Mouse (Mus musculus) left cerebral cortex, postnatal 10 days (tissue): Measurements from ENCODE around the gene Arid1b. TPM values are rescaled to one million over a fixed set of nuclear protein-coding genes. Genes with fewer than 3 reads are reported as not detected.

Experiments
- DNase-seq, 2 experiments: peaks; one replicate each; pipeline ENCODE4 v3.0.0; 2021 to 2022; ENCODE audit warnings: low spot score in 2 of 2, mixed read lengths in 1 of 2; ENCODE audit errors: extremely low spot score in 1 of 2
- intact Hi-C: fragments of 180-260 bp; cut with DNase I; formaldehyde crosslinking; loops from one replicate; pipeline ENCODE4 v1.15.1; 2025
- total RNA-seq, 2 experiments: library from RNA; stranded (reverse); gene quantifications; 2 replicates each; pipeline ENCODE4 v1.2.3; 2021

Arid1b gene
- total RNA-seq, 2 experiments from 2014 or later, result 77.4 to 83.3 TPM

- DNase-seq, result no peak
- intact Hi-C loops, result loop anchor here (5.0 kb wide), 1 partner anchor 191 kb away; no protein-coding TSS in a partner anchor
These were observed 194.3 kb downstream of the Arid1b start for GRCm38 (mm10) chr17:5188400-5188799.

GRCm38 (mm10) chr17:5189551-5190351 lies 195.6 kb downstream of the Arid1b start:
- DNase-seq, result peak; percentile 85 to 96
- intact Hi-C loops, result loop anchor here (5.0 kb wide), 1 partner anchor 192 kb away; no protein-coding TSS in a partner anchor

- DNase-seq, result no peak
- intact Hi-C loops, result no loop called here
These were observed 196.2 kb downstream of the Arid1b start for GRCm38 (mm10) chr17:5190367-5190766.

GRCm38 (mm10) chr17:5194157-5194916 lies 200.2 kb downstream of the Arid1b start:
- DNase-seq, result no peak
- intact Hi-C loops, result no loop called here

DNA sequence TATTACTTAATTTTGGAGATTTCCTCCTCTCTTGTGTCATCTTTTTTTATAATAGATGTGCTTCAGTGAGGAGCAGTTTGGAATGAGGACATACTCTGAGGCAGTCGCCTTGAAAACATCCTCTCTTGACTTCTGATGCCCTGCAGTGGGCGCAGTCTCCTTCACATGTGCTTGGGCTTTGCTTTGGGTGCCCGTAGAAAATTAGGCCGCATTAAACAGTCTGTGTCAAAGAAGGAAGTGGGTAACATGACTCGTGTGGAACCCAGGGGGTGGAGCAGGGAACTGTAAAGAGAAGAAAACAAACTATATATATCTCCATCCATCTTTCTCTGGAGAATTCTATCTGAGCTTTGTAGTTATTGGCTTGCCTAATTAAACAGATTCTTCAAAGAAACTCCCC lies 201.3 kb downstream of the Arid1b start:
- intact Hi-C loops, result no loop called here
- DNase-seq, result no peak

DNA sequence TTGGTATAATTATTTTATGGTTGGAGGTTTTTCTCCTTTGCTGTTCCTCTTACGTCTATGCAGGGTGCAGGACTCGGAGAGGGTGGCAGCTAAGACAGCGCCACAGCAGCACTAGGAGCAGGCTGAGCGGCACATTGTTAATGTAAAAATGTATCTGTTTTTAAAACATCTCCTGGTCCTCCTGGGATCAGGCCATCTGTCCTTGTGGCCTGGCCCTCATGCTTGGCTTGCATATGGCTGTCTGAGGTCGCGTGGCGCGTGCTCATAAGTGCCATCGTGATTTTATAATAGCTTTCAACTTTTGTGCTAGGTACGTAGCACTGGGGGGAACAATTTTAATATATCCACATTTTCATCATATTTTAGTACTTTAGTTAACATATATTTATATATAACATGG lies 201.9 kb downstream of the Arid1b start:
- intact Hi-C loops, result no loop called here
- no peak for DNase-seq

GRCm38 (mm10) chr17:5196508-5196907 lies 202.4 kb downstream of the Arid1b start:
- DNase-seq, result no peak
- intact Hi-C loops, result no loop called here

DNA sequence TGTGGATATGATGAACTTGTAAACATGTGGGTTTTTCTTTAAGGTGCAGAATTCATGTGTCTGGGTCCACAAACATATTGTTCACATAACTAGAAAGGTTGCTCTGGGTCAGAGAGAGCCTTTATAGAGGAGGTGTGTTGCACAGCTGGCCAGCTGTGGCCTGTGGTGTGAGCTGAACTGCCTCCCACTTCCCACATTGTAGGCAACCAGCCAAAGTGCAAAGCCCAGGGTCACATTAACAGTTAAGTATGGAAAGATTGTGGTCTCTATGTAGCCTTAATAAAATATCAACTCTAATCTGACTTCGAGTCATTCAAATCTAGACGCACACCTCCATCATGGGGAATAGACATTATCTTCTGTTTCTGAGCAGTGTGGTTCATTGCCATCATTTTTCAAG lies 203.0 kb downstream of the Arid1b start:
- DNase-seq, result no peak
- intact Hi-C loops, result no loop called here

- intact Hi-C loops, result no loop called here
- no peak for DNase-seq
These were observed 203.6 kb downstream of the Arid1b start for GRCm38 (mm10) chr17:5197765-5198164.

DNA sequence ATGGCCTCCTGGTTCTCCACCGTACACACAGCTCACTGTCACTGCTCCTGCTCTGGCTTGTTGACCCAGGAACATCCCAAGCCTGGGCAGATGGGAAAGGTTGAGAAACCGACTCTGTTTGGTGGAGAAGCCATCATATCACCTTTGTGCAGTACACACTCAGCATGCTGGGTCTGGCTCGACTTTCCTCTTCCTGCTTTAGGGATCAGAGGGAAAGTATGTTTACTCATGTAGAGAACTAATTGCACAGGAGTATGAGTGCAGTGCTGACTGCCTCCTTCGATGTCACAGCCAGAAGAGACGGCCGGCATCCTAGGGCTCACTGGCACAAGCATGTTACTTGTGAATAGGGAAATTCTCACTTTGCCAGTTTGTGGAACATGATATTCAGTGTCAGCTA lies 204.1 kb downstream of the Arid1b start:
- DNase-seq, result no peak
- intact Hi-C loops, result no loop called here

DNA sequence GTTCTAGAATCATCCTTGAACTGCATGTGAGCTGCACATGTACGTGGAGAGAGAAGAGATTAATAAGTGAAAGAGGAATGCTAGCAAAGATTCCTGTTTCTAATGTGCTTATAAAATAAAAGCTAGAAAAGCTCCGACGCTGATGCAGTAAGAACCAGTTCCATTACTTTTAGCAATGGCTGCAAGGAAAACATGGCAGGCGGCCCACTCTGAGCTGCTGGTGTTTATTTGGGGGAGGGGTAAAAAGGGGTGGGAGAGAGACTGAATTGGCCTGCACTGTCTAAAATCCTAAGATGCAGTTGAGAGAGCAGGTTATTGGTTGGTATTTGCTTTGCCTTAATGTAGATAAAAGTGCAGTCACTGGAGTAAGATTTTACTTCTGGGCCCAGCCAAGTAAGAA lies 204.7 kb downstream of the Arid1b start:
- intact Hi-C loops, result no loop called here
- DNase-seq, result no peak

- DNase-seq, result no peak
- intact Hi-C loops, result loop anchor here (10.0 kb wide), 1 partner anchor 194 kb away; no protein-coding TSS in a partner anchor
These were observed 206.5 kb downstream of the Arid1b start for GRCm38 (mm10) chr17:5200638-5201037.

DNA sequence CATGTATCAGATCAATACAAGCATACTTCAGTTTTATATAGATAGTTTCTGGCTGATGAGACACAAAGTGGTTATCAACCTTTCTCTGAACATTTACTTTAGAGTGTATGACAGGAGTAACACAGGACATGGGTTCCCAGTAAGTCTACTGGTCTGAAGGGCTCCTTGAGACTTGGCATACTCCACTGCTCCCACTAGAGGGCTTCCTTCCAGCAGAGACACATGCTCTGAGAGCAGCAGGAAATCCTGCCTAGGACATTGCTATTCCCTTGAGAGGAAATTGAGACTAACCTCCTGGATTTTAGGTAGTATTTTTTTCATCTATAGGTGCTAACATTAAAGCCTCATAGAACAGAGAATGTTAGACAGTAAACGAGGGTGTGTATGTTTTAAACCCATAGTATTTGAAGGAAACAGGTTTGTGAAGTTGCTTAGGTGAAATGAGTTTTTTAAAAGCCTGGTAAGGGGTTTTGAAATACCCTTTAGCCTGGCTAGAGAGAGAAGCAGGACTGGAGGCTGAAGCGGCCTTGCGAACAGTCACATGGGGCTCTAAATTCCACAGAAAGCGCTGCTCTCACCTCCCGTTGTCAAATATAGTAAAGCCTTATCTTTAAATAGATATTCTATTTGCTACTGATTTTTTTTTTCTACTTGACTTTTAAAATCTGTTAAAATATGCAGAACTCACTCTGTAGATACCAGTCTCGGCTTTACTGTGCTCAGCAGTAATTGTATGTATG lies 207.9 kb downstream of the Arid1b start:
- intact Hi-C loops, result loop anchor here (10.0 kb wide), 1 partner anchor 193 kb away; no protein-coding TSS in a partner anchor
- peak; percentile 60 to 63 for DNase-seq

DNA sequence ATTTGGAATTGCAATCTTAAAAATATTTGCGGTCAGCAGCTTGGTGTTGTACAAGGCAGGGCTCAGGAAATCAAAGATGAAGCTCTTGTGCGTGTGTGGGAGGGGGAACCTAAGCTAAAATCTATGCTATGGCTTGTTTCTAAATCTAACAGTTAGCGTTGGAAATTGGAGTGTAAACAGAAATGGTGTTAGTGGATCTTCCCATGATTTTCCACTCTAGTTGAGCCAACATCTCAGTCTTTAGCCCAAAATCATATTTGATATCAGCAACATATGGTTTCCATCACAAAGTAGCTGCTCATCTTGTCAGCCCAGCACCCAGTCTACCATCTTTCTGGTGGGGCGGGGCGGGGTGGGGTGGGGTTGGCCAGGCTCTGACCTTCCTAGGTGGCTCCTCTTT lies 208.6 kb downstream of the Arid1b start:
- intact Hi-C loops, result loop anchor here (10.0 kb wide), 1 partner anchor 192 kb away; no protein-coding TSS in a partner anchor

DNA sequence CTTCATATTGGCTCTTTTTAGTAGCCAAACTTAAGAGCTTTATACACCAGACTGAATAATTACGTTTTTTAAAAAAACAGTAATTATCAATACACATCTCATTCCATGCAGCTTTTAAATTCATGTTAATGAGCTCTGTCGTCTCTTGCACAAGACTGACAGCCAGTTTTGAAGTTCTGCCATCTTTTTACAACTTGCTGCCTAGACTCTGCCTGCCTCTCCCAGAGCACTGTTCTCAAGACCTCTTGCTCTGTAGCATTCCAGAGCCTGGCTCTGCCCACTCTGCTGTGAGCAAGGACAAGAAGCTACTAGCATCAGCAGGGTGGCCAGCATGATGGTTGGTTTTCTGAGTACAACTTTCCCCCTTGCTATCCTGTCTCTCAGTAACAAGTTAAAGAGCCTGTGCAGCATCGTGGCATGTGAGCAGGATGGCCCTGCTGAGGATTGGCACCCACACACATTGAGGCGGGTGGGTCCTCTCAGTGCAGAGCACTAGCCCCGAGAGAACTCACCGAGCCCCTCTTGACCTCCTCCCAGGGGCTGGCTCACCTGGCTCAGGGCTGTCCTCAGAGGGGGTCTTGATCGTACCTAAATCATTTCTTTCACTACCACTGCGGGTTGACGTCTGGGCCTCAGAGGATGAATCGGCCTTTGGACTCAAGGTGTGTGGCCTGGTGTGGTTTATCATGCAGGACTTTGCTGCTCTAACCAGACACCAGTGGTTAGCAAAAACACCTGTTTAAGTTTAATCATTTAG lies 209.4 kb downstream of the Arid1b start:
- no peak for DNase-seq
- intact Hi-C loops, result loop anchor here (10.0 kb wide), 1 partner anchor 191 kb away; no protein-coding TSS in a partner anchor

More for the DNA sequence above, 208.6 kb downstream of the Arid1b start:
- no peak for DNase-seq

GRCm38 (mm10) chr17:5204103-5204665 lies 210.1 kb downstream of the Arid1b start:
- intact Hi-C loops, result loop anchor here (10.0 kb wide), 1 partner anchor 191 kb away; no protein-coding TSS in a partner anchor
- no peak for DNase-seq

DNA sequence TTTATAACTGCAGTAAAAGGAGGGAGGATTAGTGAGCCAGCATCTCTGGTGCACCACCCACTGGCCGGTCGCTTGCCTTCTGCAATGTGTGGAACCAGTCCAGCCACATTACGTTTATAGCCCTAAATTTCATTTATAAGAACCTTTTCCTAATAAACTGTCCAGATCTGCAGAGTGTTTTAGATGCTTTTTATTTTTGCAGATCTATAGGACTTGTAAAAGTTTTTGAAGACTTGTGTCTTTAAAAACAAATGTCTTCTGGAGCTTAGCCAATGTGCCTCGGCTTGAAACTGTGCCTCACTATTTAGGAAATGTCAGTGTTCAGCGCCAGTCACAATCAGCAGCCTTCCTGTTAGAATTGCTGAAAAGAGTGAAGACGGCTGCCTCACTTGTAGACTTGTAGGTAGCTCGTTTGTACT lies 211.0 kb downstream of the Arid1b start:
- intact Hi-C loops, result loop anchor here (10.0 kb wide), 1 partner anchor 190 kb away; no protein-coding TSS in a partner anchor
- no peak for DNase-seq

DNA sequence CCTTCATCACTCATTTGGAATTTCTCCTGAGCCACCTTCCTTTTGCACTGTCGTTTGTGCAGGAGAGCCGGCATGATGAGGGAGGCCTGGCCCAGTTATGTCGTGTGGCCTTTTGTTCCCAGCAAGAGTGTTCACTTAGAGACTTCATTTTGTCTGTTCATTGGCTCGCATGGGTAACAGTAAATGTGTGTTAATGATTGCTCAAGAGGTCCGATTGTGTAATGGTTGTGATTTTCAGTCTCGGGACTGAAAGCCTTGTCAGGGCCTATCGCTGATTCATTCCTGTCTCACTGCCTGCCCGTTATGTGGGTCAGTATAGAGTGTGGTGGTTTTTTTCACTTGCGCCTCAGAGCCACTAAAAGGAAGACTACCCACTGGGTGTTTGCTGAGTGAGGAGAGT lies 212.6 kb downstream of the Arid1b start:
- intact Hi-C loops, result loop anchor here (10.0 kb wide), 1 partner anchor 188 kb away; no protein-coding TSS in a partner anchor
- no peak for DNase-seq
